Mouse (Mus musculus): Measurements from ENCODE around the gene Slc25a22.

- no peak for TF ChIP-seq CTCF (IDR thresholded peaks at IDR 0.05; ENCODE audit: control insufficient read depth, insufficient read depth, insufficient replicate concordance, low read depth, low read length)
- TF ChIP-seq POLR2A (IDR thresholded peaks at IDR 0.05; ENCODE audit: control insufficient read depth, low read depth, low read length), result no peak
These were observed 42.3 kb downstream of the Slc25a22 start for GRCm38 (mm10) chr7:141395348-141395747.

All from testis, adult 2 months (tissue).